Mouse (Mus musculus): ENCODE measurements around the gene Lamtor2.

Gene Lamtor2

GRCm38 (mm10) chr3:88567892-88568291 is 15.0 kb upstream of the Lamtor2 start:
- no peak for DNase-seq

GRCm38 (mm10) chr3:88566536-88567061 is 13.7 kb upstream of the Lamtor2 start:
- no peak for DNase-seq

- no peak for DNase-seq
Measured at GRCm38 (mm10) chr3:88566116-88566515, 13.2 kb upstream of the Lamtor2 start.

- no peak for DNase-seq
Measured at GRCm38 (mm10) chr3:88563966-88564365, 11.1 kb upstream of the Lamtor2 start.

GRCm38 (mm10) chr3:88563442-88563841 is 10.6 kb upstream of the Lamtor2 start:
- DNase-seq = no peak

- DNase-seq = no peak
Measured at GRCm38 (mm10) chr3:88561989-88562388, 9.1 kb upstream of the Lamtor2 start.

- no peak for DNase-seq
Measured at GRCm38 (mm10) chr3:88559596-88559995, 6.7 kb upstream of the Lamtor2 start.

GRCm38 (mm10) chr3:88556616-88557015 is 3.7 kb upstream of the Lamtor2 start:
- DNase-seq = no peak

- no peak for DNase-seq
Measured at GRCm38 (mm10) chr3:88555731-88556130, 2.9 kb upstream of the Lamtor2 start.

GRCm38 (mm10) chr3:88555069-88555605 is 2.3 kb upstream of the Lamtor2 start:
- no peak for DNase-seq

- peak; percentile 67 for DNase-seq
Measured at GRCm38 (mm10) chr3:88553880-88554586, 1.2 kb upstream of the Lamtor2 start.

- DNase-seq = peak; percentile 94
Measured at GRCm38 (mm10) chr3:88553525-88553879, 628 bp upstream of the Lamtor2 start, which contains the start of gene Ubqln4. TSS of gene Ubqln4 (plus strand) at chr3:88553758.

GRCm38 (mm10) chr3:88552082-88552645 is 710 bp downstream of the Lamtor2 start:
- DNase-seq = no peak

- DNase-seq = no peak
Measured at GRCm38 (mm10) chr3:88551586-88551985, 1.3 kb downstream of the Lamtor2 start.

- DNase-seq = no peak
Measured at GRCm38 (mm10) chr3:88548180-88548917, 4.5 kb downstream of the Lamtor2 start, which contains the start of gene Rab25. TSS of gene Rab25 (minus strand) at chr3:88548300.

- DNase-seq = no peak
Measured at GRCm38 (mm10) chr3:88546674-88547418, 6.0 kb downstream of the Lamtor2 start.

GRCm38 (mm10) chr3:88544955-88545591 is 7.8 kb downstream of the Lamtor2 start:
- no peak for DNase-seq

GRCm38 (mm10) chr3:88544514-88544913 is 8.4 kb downstream of the Lamtor2 start:
- peak; percentile 47 for DNase-seq

- no peak for DNase-seq
Measured at GRCm38 (mm10) chr3:88543651-88544410, 9.0 kb downstream of the Lamtor2 start.

- DNase-seq = no peak
Measured at GRCm38 (mm10) chr3:88543174-88543573, 9.7 kb downstream of the Lamtor2 start.

- peak; percentile 14 for DNase-seq
Measured at GRCm38 (mm10) chr3:88542486-88542885, 10.4 kb downstream of the Lamtor2 start.
